In the genomic region with DNA sequence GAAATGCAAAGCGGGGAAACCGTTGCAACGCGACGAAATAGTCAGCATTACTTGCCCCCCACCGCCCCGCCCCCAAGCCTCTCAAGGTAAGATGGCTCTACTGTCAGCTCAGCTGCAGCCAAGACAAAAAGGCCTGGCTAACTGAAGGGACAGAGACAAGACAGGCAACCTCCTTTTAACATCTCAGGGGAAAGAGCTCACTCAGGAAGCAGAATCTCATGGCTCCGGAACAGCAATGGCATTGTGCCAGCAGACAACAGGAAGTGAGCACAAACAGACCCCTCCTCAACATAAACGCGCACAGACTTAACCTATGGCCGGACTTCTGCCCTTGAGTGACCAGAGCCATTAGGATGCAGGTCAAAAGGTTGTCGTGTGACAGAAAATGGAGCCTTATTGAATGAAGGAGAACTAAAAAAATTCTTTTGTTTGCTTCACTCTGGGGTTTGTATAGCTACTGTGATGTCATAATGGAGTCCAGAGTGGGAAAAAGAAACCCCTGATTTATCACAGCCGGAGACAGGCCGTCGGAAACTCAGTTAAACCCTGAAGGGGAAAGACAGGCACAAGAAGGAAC, we compare ENCODE assay signal across 8 mouse cellular contexts.
A peak's percentile ranks its signal among the peaks of the same experiment; 100 is the strongest.
DNase-seq lines count a peak whose midpoint lies in the region; ATAC-seq lines count a peak whose summit lies in the region.

No protein-coding gene starts in this region.

- H3K27me3 ChIP-seq in heart, embryonic 14.5 days (ENCODE audit: control insufficient read depth, insufficient read depth, low read length) = no peaks in the 10 kb centered on the region
- H3K27me3 ChIP-seq in stomach, embryonic 16.5 days (ENCODE audit: control insufficient read depth, insufficient read depth, low read length) = no peaks in the 10 kb centered on the region

- peak overlapping the region; percentile 34 for H3K4me2 ChIP-seq in heart, embryonic 14.5 days (ENCODE audit: low read length)
- peak overlapping the region; percentile 38 for H3K4me2 ChIP-seq in stomach, embryonic 16.5 days (ENCODE audit: low read depth, low read length)

- no peak for DNase-seq in heart, adult 18-20 months
- peak; percentile 70 for DNase-seq in embryo, embryonic 11 days
- DNase-seq in induced T-regulatory cell, adult 2 months (ENCODE audit: low read depth) = peak; percentile 4
- peak; percentile 20 for DNase-seq in lung, postnatal 36 days
- DNase-seq in cerebellum, postnatal 25 days = no peak
- no peak for DNase-seq in ovary, postnatal 10 days (ENCODE audit: low spot score)

- H3K4me1 ChIP-seq in heart, embryonic 14.5 days (ENCODE audit: control insufficient read depth in 2 of 2, insufficient read depth in 2 of 2, low read length in 2 of 2) = peaks cover 13 to 25% of the 10 kb centered on the region in 2 experiments
- H3K4me1 ChIP-seq in stomach, embryonic 16.5 days (ENCODE audit: control insufficient read depth, insufficient read depth, low read length) = peaks cover 23% of the 10 kb centered on the region

- peak overlapping the region; percentile 38; the same call in 1 of the 2 replicates for H3K9ac ChIP-seq in heart, embryonic 14.5 days (ENCODE audit: low read length)
- H3K9ac ChIP-seq in stomach, embryonic 16.5 days (ENCODE audit: low read length) = 0 out of 2 replicates have a peak overlapping the region, but pooled peaks have one; percentile 16

- no peaks in the 10 kb centered on the region for H3K9me3 ChIP-seq in heart, embryonic 14.5 days (ENCODE audit: control insufficient read depth, low read length)
- H3K9me3 ChIP-seq in stomach, embryonic 16.5 days (replicated peaks; ENCODE audit: control insufficient read depth, low read length) = no peaks in the 10 kb centered on the region

- no peak for ATAC-seq in heart, embryonic 14.5 days (ENCODE audit: insufficient number of reproducible peaks, insufficient read depth, low FRiP score, low read depth)
- ATAC-seq in stomach, embryonic 16.5 days (ENCODE audit: insufficient read depth, low FRiP score) = no peak

- peak overlapping the region; percentile 45 to 46 for H3K27ac ChIP-seq in heart, embryonic 14.5 days (replicated peaks in 1 of 2; ENCODE audit: control insufficient read depth in 1 of 2, insufficient read depth in 1 of 2, low read depth in 2 of 2, low read length in 2 of 2)
- no peak overlapping the region for H3K27ac ChIP-seq in stomach, embryonic 16.5 days (ENCODE audit: low read length)

- WGBS in heart, embryonic 14.5 days = 31% methylated on average over 15 of the region's 15 CpGs
- WGBS in stomach, embryonic 16.5 days = 25% methylated on average over 15 of the region's 15 CpGs

- H3K36me3 ChIP-seq in heart, embryonic 14.5 days (ENCODE audit: control insufficient read depth, insufficient read depth, low read length) = no peaks in the 10 kb centered on the region
- no peaks in the 10 kb centered on the region for H3K36me3 ChIP-seq in stomach, embryonic 16.5 days (ENCODE audit: control insufficient read depth, insufficient read depth, low read length)

- no peak overlapping the region for H3K4me3 ChIP-seq in heart, embryonic 14.5 days (ENCODE audit: control insufficient read depth in 1 of 2, insufficient read depth in 1 of 2, low read depth in 1 of 2, low read length in 2 of 2)
- H3K4me3 ChIP-seq in stomach, embryonic 16.5 days (replicated peaks; ENCODE audit: low read length) = 0 out of 2 replicates have a peak overlapping the region, but pooled peaks have one; percentile 7

Comparison
In these comparisons a context has a peak if more than half of its experiments do, and no peak if none do; other contexts are left out.
1. DNase-seq: peak in embryo, embryonic 11 days (single experiment), induced T-regulatory cell, adult 2 months (single experiment) and lung, postnatal 36 days (single experiment); none in heart, adult 18-20 months (0 of 2), cerebellum, postnatal 25 days (0 of 2) and ovary, postnatal 10 days (single experiment).